Mouse (Mus musculus): ENCODE results near the gene Olfr282. TPM values are rescaled to one million over a fixed set of nuclear protein-coding genes. Genes with fewer than 3 reads are reported as not detected.
"Not testable (repeated sequence)": the region's sequence is repeated elsewhere in the genome, so short reads cannot be mapped to it uniquely, and the experiment has no call there.

Gene Olfr282
- polyA plus RNA-seq, 1 experiment, result not detected

DNA sequence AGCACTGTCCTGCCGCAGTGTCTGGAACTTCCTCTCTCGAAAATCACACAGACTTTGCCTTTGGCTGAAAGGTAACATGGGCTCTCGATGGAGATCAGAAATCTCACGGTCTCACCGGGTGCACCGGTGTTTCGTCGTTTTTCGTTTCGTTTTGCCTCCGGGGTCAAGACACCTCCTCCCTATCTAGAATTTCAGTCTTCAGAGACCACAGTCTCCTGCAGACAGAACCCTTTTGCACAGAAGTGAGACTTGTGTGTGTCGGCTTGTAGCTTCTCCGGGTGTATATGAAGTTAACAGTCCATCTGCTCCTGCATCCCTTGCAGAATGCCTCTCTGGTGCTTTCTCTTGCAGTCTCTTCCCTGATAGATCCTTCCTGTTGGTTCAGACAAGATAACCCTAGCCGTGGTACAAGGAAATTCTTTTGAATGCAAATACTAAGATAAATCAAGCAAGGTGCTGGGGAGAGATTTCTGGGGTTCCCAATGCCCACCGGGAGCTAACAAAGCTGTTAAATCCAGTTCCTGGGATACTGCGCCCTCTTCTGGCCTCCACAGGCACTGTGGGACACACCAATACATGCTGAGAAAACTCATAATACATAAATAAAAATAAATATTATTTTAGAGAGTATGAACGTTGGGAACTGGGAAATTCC, 22.5 kb upstream of the Olfr282 start:
- no peaks in the 10 kb centered on the region for H3K27me3 ChIP-seq (ENCODE audit: control insufficient read depth, insufficient read depth, low read length)
- no peaks in the 10 kb centered on the region for H3K4me1 ChIP-seq (ENCODE audit: control insufficient read depth, insufficient read depth, insufficient read length, low read length)
- H3K36me3 ChIP-seq (ENCODE audit: control insufficient read depth, insufficient read depth, low read length), result no peaks in the 10 kb centered on the region
- WGBS, result 70% methylated on average over 17 of the region's 17 CpGs
- TF ChIP-seq POLR2A (IDR thresholded peaks at IDR 0.05; ENCODE audit: low read depth, low read length) (no peak), CTCF (IDR thresholded peaks at IDR 0.05; ENCODE audit: extremely low read depth, insufficient read length, insufficient replicate concordance, low read depth, low read length) (peak; percentile 12; the same call in 1 of the 2 replicates)
- no peak overlapping the region for H3K4me3 ChIP-seq (ENCODE audit: low read depth, low read length)
- no peak overlapping the region for H3K27ac ChIP-seq (ENCODE audit: insufficient read depth, low read depth, low read length)

DNA sequence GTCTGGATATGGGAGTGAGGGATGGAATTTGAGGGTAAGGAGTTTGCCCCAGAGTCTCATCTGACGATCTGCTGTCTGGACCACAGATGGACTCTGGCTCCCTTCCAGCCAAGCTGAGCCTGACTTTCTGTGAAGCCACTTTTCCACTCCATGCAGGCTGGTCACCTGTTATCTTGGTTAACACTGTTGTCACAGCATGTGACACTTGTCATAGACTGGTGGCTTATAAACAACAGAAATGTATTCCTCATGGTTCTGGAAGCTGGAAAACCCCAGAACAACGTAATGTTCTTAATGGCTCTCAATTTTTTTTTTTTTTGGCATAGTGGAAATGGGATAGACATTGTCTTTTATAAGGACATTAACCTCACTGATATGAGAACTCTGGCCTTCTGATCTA, 21.4 kb upstream of the Olfr282 start:
- H3K36me3 ChIP-seq (ENCODE audit: control insufficient read depth, insufficient read depth, low read length), result no peaks in the 10 kb centered on the region
- no peak overlapping the region for H3K4me3 ChIP-seq (ENCODE audit: low read depth, low read length)
- H3K27ac ChIP-seq (ENCODE audit: insufficient read depth, low read depth, low read length), result no peak overlapping the region
- H3K4me1 ChIP-seq (ENCODE audit: control insufficient read depth, insufficient read depth, insufficient read length, low read length), result no peaks in the 10 kb centered on the region
- 87% methylated on average over 2 of the region's 2 CpGs for WGBS
- no peaks in the 10 kb centered on the region for H3K27me3 ChIP-seq (ENCODE audit: control insufficient read depth, insufficient read depth, low read length)
- TF ChIP-seq CTCF (IDR thresholded peaks at IDR 0.05; ENCODE audit: extremely low read depth, insufficient read length, insufficient replicate concordance, low read depth, low read length) (no peak), POLR2A (IDR thresholded peaks at IDR 0.05; ENCODE audit: low read depth, low read length) (no peak)

- H3K27me3 ChIP-seq (ENCODE audit: control insufficient read depth, insufficient read depth, low read length), result no peaks in the 10 kb centered on the region
- H3K4me3 ChIP-seq (ENCODE audit: low read depth, low read length), result no peak overlapping the region
- no peaks in the 10 kb centered on the region for H3K36me3 ChIP-seq (ENCODE audit: control insufficient read depth, insufficient read depth, low read length)
- H3K4me1 ChIP-seq (ENCODE audit: control insufficient read depth, insufficient read depth, insufficient read length, low read length), result no peaks in the 10 kb centered on the region
- no peak for TF ChIP-seq POLR2A (IDR thresholded peaks at IDR 0.05; ENCODE audit: low read depth, low read length)
- no peak for TF ChIP-seq CTCF (IDR thresholded peaks at IDR 0.05; ENCODE audit: extremely low read depth, insufficient read length, insufficient replicate concordance, low read depth, low read length)
- WGBS, result 91% methylated on average over 9 of the region's 9 CpGs
- no peak overlapping the region for H3K27ac ChIP-seq (ENCODE audit: insufficient read depth, low read depth, low read length)
These were observed 20.8 kb upstream of the Olfr282 start for GRCm38 (mm10) chr15:98410249-98410648.

- WGBS, result 47% methylated on average over 4 of the region's 4 CpGs
- Histone ChIP-seq H3K4me1 (ENCODE audit: control insufficient read depth, insufficient read depth, insufficient read length, low read length) (no peaks in the 10 kb centered on the region), H3K27me3 (ENCODE audit: control insufficient read depth, insufficient read depth, low read length) (no peaks in the 10 kb centered on the region), H3K4me3 (ENCODE audit: low read depth, low read length) (no peak overlapping the region), H3K27ac (ENCODE audit: insufficient read depth, low read depth, low read length) (no peak overlapping the region), H3K36me3 (ENCODE audit: control insufficient read depth, insufficient read depth, low read length) (no peaks in the 10 kb centered on the region)
- TF ChIP-seq CTCF (IDR thresholded peaks at IDR 0.05; ENCODE audit: extremely low read depth, insufficient read length, insufficient replicate concordance, low read depth, low read length) (no peak), POLR2A (IDR thresholded peaks at IDR 0.05; ENCODE audit: low read depth, low read length) (no peak)
These were observed 15.0 kb upstream of the Olfr282 start for GRCm38 (mm10) chr15:98415996-98416395.

- H3K4me3 ChIP-seq (ENCODE audit: low read depth, low read length); H3K27me3 ChIP-seq (ENCODE audit: control insufficient read depth, insufficient read depth, low read length); H3K4me1 ChIP-seq (ENCODE audit: control insufficient read depth, insufficient read depth, insufficient read length, low read length); H3K27ac ChIP-seq (ENCODE audit: insufficient read depth, low read depth, low read length); H3K36me3 ChIP-seq (ENCODE audit: control insufficient read depth, insufficient read depth, low read length): not testable (repeated sequence)
These were observed 14.2 kb upstream of the Olfr282 start for GRCm38 (mm10) chr15:98416802-98417201.

DNA sequence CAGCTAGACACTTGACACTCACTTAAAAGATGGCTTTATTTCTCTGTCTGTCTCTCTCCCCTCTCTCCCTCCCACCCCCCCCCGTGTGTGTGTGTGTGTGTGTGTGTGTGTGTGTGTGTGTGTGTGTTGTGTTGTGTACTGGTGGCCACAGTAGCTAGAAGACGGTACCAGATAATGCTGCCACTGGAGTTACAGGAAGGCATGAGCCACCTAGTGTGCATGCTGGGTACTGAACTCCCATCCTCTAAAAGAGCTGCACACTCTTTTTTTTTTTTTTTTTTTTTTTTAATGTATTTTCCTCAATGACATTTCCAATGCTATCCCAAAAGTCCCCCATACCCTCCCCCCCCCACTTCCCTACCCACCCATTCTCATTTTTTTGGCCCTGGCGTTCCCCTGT, 13.7 kb upstream of the Olfr282 start:
- 39% methylated on average over 3 of the region's 3 CpGs for WGBS
- H3K4me1 ChIP-seq (ENCODE audit: control insufficient read depth, insufficient read depth, insufficient read length, low read length); H3K36me3 ChIP-seq (ENCODE audit: control insufficient read depth, insufficient read depth, low read length); H3K27ac ChIP-seq (ENCODE audit: insufficient read depth, low read depth, low read length); H3K27me3 ChIP-seq (ENCODE audit: control insufficient read depth, insufficient read depth, low read length); H3K4me3 ChIP-seq (ENCODE audit: low read depth, low read length): not testable (repeated sequence)

DNA sequence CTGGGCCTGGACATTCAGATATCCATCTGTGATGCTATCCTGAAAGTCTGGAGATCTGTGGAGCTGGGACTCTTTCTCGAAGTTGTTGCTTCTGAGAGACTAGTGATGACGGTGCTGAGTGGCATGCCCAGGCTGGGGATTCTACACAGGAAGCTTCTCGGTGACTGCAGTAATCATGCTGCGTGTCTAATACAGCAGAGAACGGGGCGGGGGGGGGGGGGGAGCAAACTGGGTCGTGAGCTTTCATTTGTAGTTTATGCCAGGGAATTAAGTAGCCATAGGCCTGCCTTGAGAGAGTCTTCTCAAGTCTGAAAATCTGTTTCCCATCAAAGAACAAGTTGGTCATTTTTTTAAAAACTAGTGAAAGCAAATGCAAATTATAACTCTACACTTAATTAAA, 12.9 kb upstream of the Olfr282 start:
- H3K36me3 ChIP-seq (ENCODE audit: control insufficient read depth, insufficient read depth, low read length), result no peaks in the 10 kb centered on the region
- H3K4me3 ChIP-seq (ENCODE audit: low read depth, low read length), result no peak overlapping the region
- TF ChIP-seq POLR2A (IDR thresholded peaks at IDR 0.05; ENCODE audit: low read depth, low read length), result no peak
- TF ChIP-seq CTCF (IDR thresholded peaks at IDR 0.05; ENCODE audit: extremely low read depth, insufficient read length, insufficient replicate concordance, low read depth, low read length), result no peak
- no peaks in the 10 kb centered on the region for H3K4me1 ChIP-seq (ENCODE audit: control insufficient read depth, insufficient read depth, insufficient read length, low read length)
- H3K27ac ChIP-seq (ENCODE audit: insufficient read depth, low read depth, low read length), result no peak overlapping the region
- no peaks in the 10 kb centered on the region for H3K27me3 ChIP-seq (ENCODE audit: control insufficient read depth, insufficient read depth, low read length)
- WGBS, result 76% methylated on average over 7 of the region's 7 CpGs

DNA sequence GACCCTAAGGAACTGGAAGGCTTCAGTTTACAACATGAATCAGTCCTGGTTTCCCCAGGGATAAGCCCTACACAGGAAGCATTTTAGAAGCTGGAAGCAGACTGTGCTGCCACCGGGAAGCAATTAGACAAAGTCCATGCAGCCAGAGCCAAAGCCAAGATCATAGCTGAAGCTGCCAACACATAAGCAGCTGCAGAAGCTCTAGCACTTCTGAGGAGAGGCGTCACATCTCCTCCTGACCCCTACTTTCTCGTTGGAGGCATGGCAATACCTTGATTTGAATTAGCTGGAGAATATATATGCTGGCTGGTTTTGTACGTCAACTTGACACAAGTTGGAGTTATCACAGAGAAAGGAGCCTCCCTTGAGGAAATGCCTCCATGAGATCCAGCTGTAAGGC, 10.1 kb upstream of the Olfr282 start:
- Histone ChIP-seq H3K4me1 (ENCODE audit: control insufficient read depth, insufficient read depth, insufficient read length, low read length) (no peaks in the 10 kb centered on the region), H3K27ac (ENCODE audit: insufficient read depth, low read depth, low read length) (no peak overlapping the region), H3K4me3 (ENCODE audit: low read depth, low read length) (no peak overlapping the region), H3K27me3 (ENCODE audit: control insufficient read depth, insufficient read depth, low read length) (no peaks in the 10 kb centered on the region), H3K36me3 (ENCODE audit: control insufficient read depth, insufficient read depth, low read length) (no peaks in the 10 kb centered on the region)
- no peak for TF ChIP-seq POLR2A (IDR thresholded peaks at IDR 0.05; ENCODE audit: low read depth, low read length)
- TF ChIP-seq CTCF (IDR thresholded peaks at IDR 0.05; ENCODE audit: extremely low read depth, insufficient read length, insufficient replicate concordance, low read depth, low read length), result no peak
- WGBS, result 26% methylated on average over 4 of the region's 4 CpGs

Data from small intestine, adult 2 months (tissue).